ENCODE assay signal across 27 mouse cellular contexts in the genomic region with DNA sequence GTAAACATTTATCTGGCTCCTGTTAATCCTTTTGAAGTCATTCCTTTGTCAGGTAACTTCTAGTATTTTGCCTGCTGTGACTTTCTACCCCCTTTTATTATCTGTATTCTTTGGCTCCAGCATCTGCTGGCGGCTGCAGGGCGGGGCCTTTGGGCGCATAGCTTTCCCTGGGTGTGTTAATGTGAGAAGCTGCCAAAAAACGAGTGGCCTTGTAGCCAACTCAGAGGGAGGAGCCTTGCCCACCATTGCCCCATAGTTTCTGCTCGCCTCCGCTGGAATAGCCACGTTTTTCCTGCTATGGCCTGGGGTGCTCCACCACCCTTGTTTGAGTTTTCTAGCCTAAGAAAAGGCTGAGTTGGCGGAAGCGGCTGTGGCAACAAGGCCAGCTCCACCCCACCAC. TPM values are rescaled to one million over a fixed set of nuclear protein-coding genes. Genes with fewer than 3 reads are reported as not detected.
A peak's percentile ranks its signal among the peaks of the same experiment; 100 is the strongest.
DNase-seq lines count a peak whose midpoint lies in the region; ATAC-seq and TF ChIP-seq lines count a peak whose summit lies in the region.
"Had no signal": no experiment of that assay in that cellular context is flagged by ENCODE, and none has a peak within 500 bp of the region (broad histone marks: within the 10 kb centered on the region; RNA-seq: fewer than 3 reads in every experiment).

No protein-coding gene starts in this region.

- no peak overlapping the region for H3K27ac ChIP-seq in heart, embryonic 13.5 days (replicated peaks)
- no peak overlapping the region for H3K27ac ChIP-seq in heart, embryonic 11.5 days (ENCODE audit: low read depth, low read length)
- no peak overlapping the region for H3K27ac ChIP-seq in liver, embryonic 12.5 days
- H3K27ac ChIP-seq in liver, postnatal 0 days (ENCODE audit: low read depth), result no peak overlapping the region
- H3K27ac ChIP-seq: gastrocnemius, adult 2 months; heart, embryonic 10.5 days; hindbrain, embryonic 14.5 days; left cerebral cortex, adult 2 months; midbrain, embryonic 10.5 days had no signal

- 61% methylated on average over 9 of the region's 9 CpGs for WGBS in heart, embryonic 13.5 days
- WGBS in heart, embryonic 11.5 days (ENCODE audit: insufficient replicate concordance), result 62% methylated on average over 9 of the region's 9 CpGs
- WGBS in liver, embryonic 12.5 days (ENCODE audit: insufficient replicate concordance), result 60% methylated on average over 9 of the region's 9 CpGs
- WGBS in liver, postnatal 0 days (ENCODE audit: insufficient replicate concordance), result 76% methylated on average over 9 of the region's 9 CpGs

- no peaks in the 10 kb centered on the region for H3K36me3 ChIP-seq in heart, embryonic 13.5 days
- H3K36me3 ChIP-seq in heart, embryonic 11.5 days (ENCODE audit: control insufficient read depth, insufficient read depth, low read length), result no peaks in the 10 kb centered on the region
- no peaks in the 10 kb centered on the region for H3K36me3 ChIP-seq in liver, embryonic 12.5 days
- no peaks in the 10 kb centered on the region for H3K36me3 ChIP-seq in liver, postnatal 0 days (replicated peaks; ENCODE audit: insufficient read depth, low read length)
- H3K36me3 ChIP-seq: heart, embryonic 10.5 days; midbrain, embryonic 10.5 days had no signal

- no peak overlapping the region for H3K4me3 ChIP-seq in heart, embryonic 13.5 days
- no peak overlapping the region for H3K4me3 ChIP-seq in heart, embryonic 11.5 days (ENCODE audit: low read depth, low read length)
- H3K4me3 ChIP-seq in liver, embryonic 12.5 days, result no peak overlapping the region
- no peak overlapping the region for H3K4me3 ChIP-seq in liver, postnatal 0 days (ENCODE audit: low read depth, low read length)
- H3K4me3 ChIP-seq: gastrocnemius, adult 2 months; heart, embryonic 10.5 days; left cerebral cortex, adult 2 months; midbrain, embryonic 10.5 days had no signal

- DNase-seq in liver, postnatal 0 days, result no peak
- peak; percentile 7 for DNase-seq in WW6 (ENCODE audit: low read depth, low spot score)
- DNase-seq in lung, postnatal 10 days, result peak; percentile 3
- DNase-seq in ovary, postnatal 14 days (ENCODE audit: low spot score), result no peak
- no peak for DNase-seq in frontal cortex, postnatal 25 days (ENCODE audit: low spot score in 2 of 2)
- DNase-seq: adrenal gland, postnatal 25 days; cerebellum, adult 11 months; cerebellum, postnatal 10 days; embryo, embryonic 11 days; gastrocnemius, adult 2 months; kidney, adult 8-10 months; kidney, postnatal 25 days; layer of hippocampus, adult 9-11 months; left cerebral cortex, postnatal 4 days; right cerebral cortex, postnatal 25 days had no signal

- no peaks in the 10 kb centered on the region for H3K4me1 ChIP-seq in heart, embryonic 13.5 days
- H3K4me1 ChIP-seq in heart, embryonic 11.5 days (ENCODE audit: control insufficient read depth, insufficient read depth, low read length), result no peaks in the 10 kb centered on the region
- H3K4me1 ChIP-seq in liver, embryonic 12.5 days, result no peaks in the 10 kb centered on the region
- H3K4me1 ChIP-seq in liver, postnatal 0 days (ENCODE audit: insufficient read depth), result no peaks in the 10 kb centered on the region
- H3K4me1 ChIP-seq: heart, embryonic 10.5 days; midbrain, embryonic 10.5 days had no signal

- no peak for TF ChIP-seq CTCF in liver, postnatal 0 days (IDR thresholded peaks at IDR 0.05; ENCODE audit: low read depth)

- ATAC-seq in heart, embryonic 13.5 days (ENCODE audit: extremely low read depth, insufficient number of reproducible peaks, low FRiP score, low TSS enrichment), result no peak
- no peak for ATAC-seq in heart, embryonic 11.5 days (replicated peaks; ENCODE audit: insufficient number of reproducible peaks, low FRiP score, low TSS enrichment)
- peak; percentile 57 for ATAC-seq in liver, embryonic 12.5 days
- ATAC-seq in liver, postnatal 0 days, result no peak

- no peak overlapping the region for H3K9ac ChIP-seq in heart, embryonic 13.5 days
- H3K9ac ChIP-seq in heart, embryonic 11.5 days (ENCODE audit: low read depth, low read length), result no peak overlapping the region
- H3K9ac ChIP-seq in liver, embryonic 12.5 days, result no peak overlapping the region
- no peak overlapping the region for H3K9ac ChIP-seq in liver, postnatal 0 days (replicated peaks)
- H3K9ac ChIP-seq: hindbrain, embryonic 14.5 days had no signal

- peaks cover 14% of the 10 kb centered on the region; the same call in 1 of the 2 replicates for H3K9me3 ChIP-seq in heart, embryonic 13.5 days
- H3K9me3 ChIP-seq in heart, embryonic 11.5 days (replicated peaks; ENCODE audit: control insufficient read depth, low read length), result no peaks in the 10 kb centered on the region
- H3K9me3 ChIP-seq in liver, embryonic 12.5 days (replicated peaks), result no peaks in the 10 kb centered on the region
- no peaks in the 10 kb centered on the region for H3K9me3 ChIP-seq in liver, postnatal 0 days (ENCODE audit: low read length)

- no peak for TF ChIP-seq EP300 in liver, postnatal 0 days (IDR thresholded peaks at IDR 0.05; ENCODE audit: low read depth)

- peak overlapping the region; percentile 16; the same call in 1 of the 2 replicates for H3K4me2 ChIP-seq in heart, embryonic 13.5 days
- no peak overlapping the region for H3K4me2 ChIP-seq in heart, embryonic 11.5 days
- H3K4me2 ChIP-seq in liver, embryonic 12.5 days, result no peak overlapping the region
- no peak overlapping the region for H3K4me2 ChIP-seq in liver, postnatal 0 days (ENCODE audit: low read depth, low read length)
- H3K4me2 ChIP-seq: hindbrain, embryonic 14.5 days had no signal

- no peaks in the 10 kb centered on the region for H3K27me3 ChIP-seq in heart, embryonic 13.5 days (replicated peaks)
- H3K27me3 ChIP-seq in heart, embryonic 11.5 days (ENCODE audit: control insufficient read depth, insufficient read depth, low read length), result no peaks in the 10 kb centered on the region
- H3K27me3 ChIP-seq in liver, embryonic 12.5 days (replicated peaks), result no peaks in the 10 kb centered on the region
- no peaks in the 10 kb centered on the region for H3K27me3 ChIP-seq in liver, postnatal 0 days (ENCODE audit: insufficient read depth, low read length)
- H3K27me3 ChIP-seq: CH12.LX had no signal

RNA-seq across cellular contexts. Expression of a gene that starts 7.8 kb away (rescaled TPM):
- polyA plus RNA-seq in heart, embryonic 13.5 days (2015; fragmentation: Nextera tagmentation; extraction: Ambion mirVana), result 3.0 and 3.3 TPM in 2 replicates
- polyA plus RNA-seq in heart, embryonic 11.5 days (2014; fragmentation: Nextera tagmentation; extraction: Ambion mirVana), result 3.2 and 3.7 TPM in 2 replicates
- 26.1 and 29.1 TPM in 2 replicates for polyA plus RNA-seq in liver, embryonic 12.5 days (2016; fragmentation: Nextera tagmentation; extraction: Ambion mirVana)
- 42.7 and 54.1 TPM in 2 replicates for polyA plus RNA-seq in liver, postnatal 0 days (2015; fragmentation: Nextera tagmentation; extraction: Ambion mirVana)

RNA-seq across cellular contexts. Expression of a gene that starts 32.7 kb away (rescaled TPM):
- not detected in 2 replicates for polyA plus RNA-seq in heart, embryonic 13.5 days (2015; fragmentation: Nextera tagmentation; extraction: Ambion mirVana)
- polyA plus RNA-seq in heart, embryonic 11.5 days (2014; fragmentation: Nextera tagmentation; extraction: Ambion mirVana), result not detected in 2 replicates
- 0.47 and 0.63 TPM in 2 replicates for polyA plus RNA-seq in liver, embryonic 12.5 days (2016; fragmentation: Nextera tagmentation; extraction: Ambion mirVana)
- polyA plus RNA-seq in liver, postnatal 0 days (2015; fragmentation: Nextera tagmentation; extraction: Ambion mirVana), result 26.8 and 30.5 TPM in 2 replicates
- polyA plus RNA-seq: forebrain, embryonic 11.5 days; hindbrain, embryonic 14.5 days; liver, adult 2 months; midbrain, embryonic 10.5 days; midbrain, postnatal 0 days; spleen, adult 2 months had no signal

RNA-seq across cellular contexts. Expression of a gene that starts 45.4 kb away (rescaled TPM):
- 1.4 and 3.1 TPM in 2 replicates for polyA plus RNA-seq in heart, embryonic 13.5 days (2015; fragmentation: Nextera tagmentation; extraction: Ambion mirVana)
- polyA plus RNA-seq in heart, embryonic 11.5 days (2014; fragmentation: Nextera tagmentation; extraction: Ambion mirVana), result 0.68 and 0.93 TPM in 2 replicates
- polyA plus RNA-seq in liver, embryonic 12.5 days (2016; fragmentation: Nextera tagmentation; extraction: Ambion mirVana), result 34.1 and 36.7 TPM in 2 replicates
- 13.1 and 15.9 TPM in 2 replicates for polyA plus RNA-seq in liver, postnatal 0 days (2015; fragmentation: Nextera tagmentation; extraction: Ambion mirVana)

Comparison
In these comparisons a context has a peak if more than half of its experiments do, and no peak if none do; other contexts are left out.
1. RNA of a gene that starts 32.7 kb away (polyA plus RNA-seq): 26.8 to 30.5 TPM in liver, postnatal 0 days; 0.47 to 0.63 TPM in liver, embryonic 12.5 days, not detected in heart, embryonic 11.5 days and not detected in heart, embryonic 13.5 days; every median in the first group is over 10 times any median in the second.
2. DNase-seq: peak in WW6 (single experiment) and lung, postnatal 10 days (single experiment); none in liver, postnatal 0 days (single experiment), ovary, postnatal 14 days (single experiment) and frontal cortex, postnatal 25 days (0 of 2).